Mouse (Mus musculus) MEL (cell line): Measurements from ENCODE around the gene Gpatch2. TPM values are rescaled to one million over a fixed set of nuclear protein-coding genes. Genes with fewer than 3 reads are reported as not detected.

Source experiments
- DNase-seq: peaks from one replicate; pipeline ENCODE4 v3.0.0; 2011; ENCODE audit warnings: low read depth, low spot score
- H3K27ac ChIP-seq: 2 replicates; pipeline ENCODE4 v1.5.1; 2012; ENCODE audit warnings: low read depth, mild to moderate bottlenecking, control low read depth, low read length, moderate library complexity; ENCODE audit not compliant: control insufficient read depth
- H3K27me3 ChIP-seq, 2 experiments: fragments of 150-350 bp in 1 of 2; sonication (generic) in 1 of 2; 2 replicates each; pipeline ENCODE4 v1.6.1; 2012; ENCODE audit warnings: low read length in 2 of 2, mild to moderate bottlenecking in 2 of 2, improper control_type of control experiment in 1 of 2, moderate library complexity in 1 of 2; ENCODE audit not compliant: insufficient read depth in 2 of 2, control insufficient read depth in 1 of 2
- H3K36me3 ChIP-seq, 2 experiments: 2 replicates each; pipeline ENCODE4 v1.6.1; 2012 to 2014; ENCODE audit warnings: low read length in 2 of 2, improper control_type of control experiment in 1 of 2, inconsistent platforms in 1 of 2, mild to moderate bottlenecking in 1 of 2; ENCODE audit not compliant: insufficient read depth in 2 of 2, control insufficient read depth in 1 of 2
- H3K4me1 ChIP-seq, 2 experiments: fragments of 150-350 bp in 1 of 2; sonication (generic) in 1 of 2; 2 replicates each; pipeline ENCODE4 v1.6.1; 2012; ENCODE audit warnings: low read length in 2 of 2, improper control_type of control experiment in 1 of 2, mild to moderate bottlenecking in 1 of 2; ENCODE audit not compliant: insufficient read depth in 2 of 2, control insufficient read depth in 1 of 2
- H3K4me3 ChIP-seq, 2 experiments: fragments of 150-350 bp in 1 of 2; sonication (generic) in 1 of 2; 2 replicates each; pipeline ENCODE4 v1.5.1; 2012; ENCODE audit warnings: low read depth in 2 of 2, low read length in 2 of 2, mild to moderate bottlenecking in 2 of 2, moderate library complexity in 2 of 2, control low read depth in 1 of 2, improper control_type of control experiment in 1 of 2; ENCODE audit not compliant: control insufficient read depth in 1 of 2, insufficient read depth in 1 of 2
- H3K79me2 ChIP-seq: 2 replicates; pipeline ENCODE4 v1.6.1; 2012; ENCODE audit warnings: mild to moderate bottlenecking, low read length, moderate library complexity; ENCODE audit not compliant: control insufficient read depth, poor library complexity, insufficient read depth
- H3K9ac ChIP-seq: 2 replicates; pipeline ENCODE4 v1.6.1; 2012; ENCODE audit warnings: low read depth, mild to moderate bottlenecking, control low read depth, low read length, moderate library complexity; ENCODE audit not compliant: control insufficient read depth, poor library complexity, severe bottlenecking
- H3K9me3 ChIP-seq: fragments of 150-350 bp; sonication (generic); replicated peaks from 2 replicates; pipeline ENCODE4 v1.6.1; 2012; ENCODE audit warnings: mild to moderate bottlenecking, low read length, improper control_type of control experiment, moderate library complexity; ENCODE audit not compliant: insufficient read depth
- BHLHE40 ChIP-seq: IDR thresholded peaks from 2 replicates; pipeline ENCODE4 v1.6.1; 2012; ENCODE audit warnings: low read depth, mild to moderate bottlenecking, inconsistent platforms, low read length, improper control_type of control experiment, borderline replicate concordance
- E2F4 ChIP-seq: IDR thresholded peaks from 2 replicates; pipeline ENCODE4 v1.6.1; 2011; ENCODE audit warnings: low read depth, low read length, improper control_type of control experiment, borderline replicate concordance
- EP300 ChIP-seq, 2 experiments: IDR thresholded peaks; 2 replicates each; pipeline ENCODE4 v1.6.1; 2011; ENCODE audit warnings: improper control_type of control experiment in 2 of 2, low read length in 2 of 2, low read depth in 1 of 2, mild to moderate bottlenecking in 1 of 2
- HCFC1 ChIP-seq: IDR thresholded peaks from 2 replicates; pipeline ENCODE4 v1.6.1; 2012; ENCODE audit warnings: low read depth, mild to moderate bottlenecking, inconsistent platforms, low read length, improper control_type of control experiment, moderate library complexity
- JUND ChIP-seq: IDR thresholded peaks from 2 replicates; pipeline ENCODE4 v1.6.1; 2011; ENCODE audit warnings: low read depth, mild to moderate bottlenecking, improper control_type of control experiment, low read length
- MAFK ChIP-seq: IDR thresholded peaks from 2 replicates; pipeline ENCODE4 v1.6.1; 2011; ENCODE audit warnings: low read depth, mild to moderate bottlenecking, low read length, improper control_type of control experiment, borderline replicate concordance
- MEF2A ChIP-seq: IDR thresholded peaks from 2 replicates; pipeline ENCODE4 v1.6.1; 2014; ENCODE audit warnings: low read depth, mild to moderate bottlenecking, inconsistent platforms, low read length, improper control_type of control experiment; ENCODE audit not compliant: poor library complexity, insufficient replicate concordance, severe bottlenecking; ENCODE audit errors: extremely low read depth
- MXI1 ChIP-seq: IDR thresholded peaks from 2 replicates; pipeline ENCODE4 v1.6.1; 2011; ENCODE audit warnings: mild to moderate bottlenecking, low read depth, low read length, improper control_type of control experiment
- MYB ChIP-seq: IDR thresholded peaks from 2 replicates; pipeline ENCODE4 v1.6.1; 2011; ENCODE audit warnings: mild to moderate bottlenecking, low read depth, low read length, improper control_type of control experiment
- NELFE ChIP-seq: IDR thresholded peaks from 2 replicates; pipeline ENCODE4 v1.6.1; 2011; ENCODE audit warnings: low read depth, low read length, improper control_type of control experiment
- POLR2A ChIP-seq, 2 experiments: IDR thresholded peaks; 2 replicates each; pipeline ENCODE4 v1.6.1; 2011 to 2012; ENCODE audit warnings: low read length in 2 of 2, mild to moderate bottlenecking in 2 of 2, control low read depth in 1 of 2, improper control_type of control experiment in 1 of 2, low read depth in 1 of 2, moderate library complexity in 1 of 2; ENCODE audit not compliant: control insufficient read depth in 1 of 2, insufficient read depth in 1 of 2, poor library complexity in 1 of 2
- POLR2AphosphoS2 ChIP-seq: IDR thresholded peaks from 2 replicates; pipeline ENCODE4 v1.6.1; 2011; ENCODE audit warnings: low read length, improper control_type of control experiment
- POLR2AphosphoS5 ChIP-seq: IDR thresholded peaks from 2 replicates; pipeline ENCODE4 v1.6.1; 2012; ENCODE audit warnings: low read depth, borderline replicate concordance, mild to moderate bottlenecking, inconsistent platforms, low read length, moderate library complexity, mixed read lengths
- SIN3A ChIP-seq: IDR thresholded peaks from 2 replicates; pipeline ENCODE4 v1.6.1; 2012; ENCODE audit warnings: low read length, improper control_type of control experiment, inconsistent platforms
- TAL1 ChIP-seq: IDR thresholded peaks from 2 replicates; pipeline ENCODE4 v1.6.1; 2012; ENCODE audit warnings: mild to moderate bottlenecking, inconsistent platforms, low read length, moderate library complexity, mixed read lengths
- TCF12 ChIP-seq: IDR thresholded peaks from 2 replicates; pipeline ENCODE4 v1.6.1; 2014; ENCODE audit warnings: low read depth, mild to moderate bottlenecking, inconsistent platforms, low read length, improper control_type of control experiment, moderate library complexity
- USF1 ChIP-seq: IDR thresholded peaks from 2 replicates; pipeline ENCODE4 v1.6.1; 2014; ENCODE audit warnings: low read depth, mild to moderate bottlenecking, inconsistent platforms, low read length, improper control_type of control experiment, moderate library complexity
- USF2 ChIP-seq, 2 experiments: IDR thresholded peaks; 2 replicates each; pipeline ENCODE4 v1.6.1; 2011 to 2012; ENCODE audit warnings: improper control_type of control experiment in 2 of 2, low read length in 2 of 2, borderline replicate concordance in 1 of 2, inconsistent platforms in 1 of 2, low read depth in 1 of 2, mild to moderate bottlenecking in 1 of 2; ENCODE audit not compliant: insufficient read depth in 1 of 2
- ZC3H11A ChIP-seq: IDR thresholded peaks from 2 replicates; pipeline ENCODE4 v1.6.1; 2012; ENCODE audit warnings: low read depth, mild to moderate bottlenecking, inconsistent platforms, low read length, improper control_type of control experiment
- polyA plus RNA-seq, 2 experiments: library from polyadenylated mRNA; stranded (reverse) in 1 of 2; unstranded in 1 of 2; fragments of >175 nt in 1 of 2; fragments of >200 nt in 1 of 2; gene quantifications; 2 replicates each; pipeline versions ENCODE4 v1.2.1 to v1.2.4; 2012; ENCODE audit warnings: low replicate concordance in 2 of 2, low read depth in 1 of 2; ENCODE audit not compliant: insufficient read length in 2 of 2, insufficient read depth in 1 of 2, missing spikeins in 1 of 2
- total RNA-seq: library from RNA; depleted of rRNA; stranded (reverse); fragments of 300-350 nt; gene quantifications from 2 replicates; pipeline ENCODE4 v1.2.3, GENCODE M21; 2012

The Gpatch2 gene
- total and polyA plus RNA-seq, 3 experiments = 14.5 to 15.3 TPM; not detected in 1

DNA sequence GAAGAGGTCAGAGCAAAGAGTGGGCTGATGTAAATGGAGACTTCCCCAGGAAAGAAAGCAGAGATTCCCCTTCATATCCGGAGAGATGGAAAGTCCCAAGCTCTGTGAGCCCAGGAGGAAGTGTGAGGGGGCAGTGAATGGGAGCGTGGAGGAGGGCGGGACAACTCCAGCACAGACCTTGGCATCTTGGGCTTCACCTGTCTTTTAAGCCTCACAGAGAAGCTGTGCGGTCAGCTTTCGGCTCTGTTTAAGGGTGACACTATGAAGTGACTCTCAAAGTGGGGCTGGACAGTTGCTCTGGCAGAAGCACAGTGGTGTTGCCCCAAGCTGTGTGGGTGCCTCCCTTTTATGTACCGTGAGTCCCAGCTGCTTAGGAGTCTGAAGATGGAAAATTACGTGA lies 74.9 kb downstream of the Gpatch2 start:
- no peaks in the 10 kb centered on the region for H3K27me3 ChIP-seq
- H3K9me3 ChIP-seq = no peaks in the 10 kb centered on the region
- H3K27ac ChIP-seq = no peak overlapping the region
- H3K4me1 ChIP-seq = peaks cover 3 to 17% of the 10 kb centered on the region in 2 experiments; a peak in 2 of 4 replicates
- no peaks in the 10 kb centered on the region for H3K79me2 ChIP-seq
- H3K36me3 ChIP-seq = peaks cover 0 to 10% of the 10 kb centered on the region in 2 experiments; a peak in 2 of 4 replicates
- no peak overlapping the region for H3K4me3 ChIP-seq
- DNase-seq = no peak
- TF ChIP-seq TAL1 (no peak), NELFE (no peak), SIN3A (no peak), POLR2AphosphoS2 (no peak), MYB (no peak), POLR2A (IDR thresholded peaks at IDR 0.05; ENCODE audit: control insufficient read depth in 1 of 2, insufficient read depth in 1 of 2, low read depth in 1 of 2, low read length in 2 of 2, poor library complexity in 1 of 2) (no peak), JUND (no peak), TCF12 (no peak), ZC3H11A (no peak), USF2 (IDR thresholded peaks at IDR 0.05; ENCODE audit: borderline replicate concordance in 1 of 2, insufficient read depth in 1 of 2, low read depth in 1 of 2, low read length in 2 of 2) (no peak), EP300 (IDR thresholded peaks at IDR 0.05; ENCODE audit: low read depth in 1 of 2, low read length in 2 of 2) (no peak), POLR2AphosphoS5 (no peak), BHLHE40 (no peak), HCFC1 (no peak), MXI1 (no peak), MEF2A (no peak), MAFK (no peak), USF1 (no peak), E2F4 (no peak)
- no peak overlapping the region for H3K9ac ChIP-seq
